Mouse (Mus musculus) forebrain, postnatal 0 days (tissue): ENCODE measurements around the gene Olfr1329. TPM values are rescaled to one million over a fixed set of nuclear protein-coding genes. Genes with fewer than 3 reads are reported as not detected.
"Not testable (repeated sequence)": the region's sequence is repeated elsewhere in the genome, so short reads cannot be mapped to it uniquely, and the experiment has no call there.

Experiments
- ATAC-seq: fragments of 200-750 bp; cut with Nextera tagmentation; 2 replicates; pipeline ENCODE4 v1.8.0; 2017; ENCODE audit warnings: mild to moderate bottlenecking, moderate library complexity
- DNase-seq: peaks from one replicate; pipeline ENCODE4 v3.0.0-alpha.2; 2015
- H3K27ac ChIP-seq: fragments of 300-500 bp; sonication (generic); 2 replicates; pipeline ENCODE4 v1.5.1; 2014; ENCODE audit warnings: low read depth, mild to moderate bottlenecking, antibody characterized with exemption, low read length, moderate library complexity, mixed read lengths
- H3K27me3 ChIP-seq: fragments of 300-500 bp; sonication (generic); 2 replicates; pipeline ENCODE4 v1.6.1; 2014; ENCODE audit warnings: mild to moderate bottlenecking, low read length, mixed read lengths; ENCODE audit not compliant: insufficient read depth
- H3K36me3 ChIP-seq: fragments of 300-500 bp; sonication (generic); 2 replicates; pipeline ENCODE4 v1.6.1; 2014; ENCODE audit warnings: mild to moderate bottlenecking, moderate library complexity; ENCODE audit not compliant: insufficient read depth
- H3K4me1 ChIP-seq: fragments of 300-500 bp; sonication (generic); 2 replicates; pipeline ENCODE4 v1.6.1; 2014; ENCODE audit warnings: antibody characterized with exemption; ENCODE audit not compliant: insufficient read depth
- H3K4me2 ChIP-seq: fragments of 300-500 bp; sonication (generic); 2 replicates; pipeline ENCODE4 v1.6.1; 2014; ENCODE audit warnings: low read depth, mild to moderate bottlenecking, moderate library complexity
- H3K4me3 ChIP-seq: fragments of 300-500 bp; sonication (generic); 2 replicates; pipeline ENCODE4 v1.5.1; 2014; ENCODE audit warnings: low read depth, low read length, mixed read lengths
- H3K9ac ChIP-seq: fragments of 300-500 bp; sonication (generic); 2 replicates; pipeline ENCODE4 v1.6.1; 2014; ENCODE audit warnings: mild to moderate bottlenecking
- H3K9me3 ChIP-seq: fragments of 300-500 bp; sonication (generic); 2 replicates; pipeline ENCODE4 v1.6.1; 2016; ENCODE audit warnings: low read length
- CTCF ChIP-seq: sonication (generic); IDR thresholded peaks from 2 replicates; pipeline ENCODE4 v1.5.1; 2016; ENCODE audit warnings: antibody characterized with exemption, control low read depth, low read depth
- WGBS: fragments of 180-500 bp; shearing (Covaris S2); extraction: QIAGEN DNeasy Blood & Tissue Kit; methylation state at CpG from one replicate; pipeline ENCODE4 v1.1.7; 2014; 5-methylcytosine and 5-hydroxymethylcytosine counted together
- polyA plus RNA-seq: library from polyadenylated mRNA; unstranded; fragments of >200 nt; fragmentation: Nextera tagmentation; extraction: Ambion mirVana; gene quantifications from 2 replicates; pipeline ENCODE4 v1.2.1, GENCODE M21; 2015
- total RNA-seq: library from RNA; depleted of rRNA; stranded (reverse); fragments of >200 nt; gene quantifications from 2 replicates; pipeline ENCODE4 v1.2.3, GENCODE M21; 2014; rRNA removed

The Olfr1329 gene
- total RNA-seq (not detected in 2 replicates), polyA plus RNA-seq (not detected in 2 replicates)

GRCm38 (mm10) chr4:118917365-118917764, at the start of gene Olfr1329:
TSS of gene Olfr1329 (minus strand) at chr4:118917465.
- not testable (repeated sequence) for H3K4me3 ChIP-seq, ATAC-seq, H3K4me1 ChIP-seq, H3K36me3 ChIP-seq, DNase-seq, H3K4me2 ChIP-seq, H3K9me3 ChIP-seq, H3K27ac ChIP-seq, H3K9ac ChIP-seq, H3K27me3 ChIP-seq
- 56% methylated on average over 2 of the region's 2 CpGs for WGBS

GRCm38 (mm10) chr4:118961141-118961628, 43.9 kb upstream of the Olfr1329 start, which contains the start of gene Lao1:
TSS of gene Lao1 (plus strand) at chr4:118961578.
- H3K4me3 ChIP-seq: no peak within 1 kb of the TSS
- no peaks in the 10 kb centered on the region for H3K27me3 ChIP-seq
- TF ChIP-seq CTCF: no peak
- ATAC-seq (peak; percentile 87), DNase-seq (peak; percentile 81)
- no peaks in the 10 kb centered on the region for H3K4me1 ChIP-seq
- WGBS: 61% methylated on average over 2 of the region's 2 CpGs
- no peaks in the 10 kb centered on the region for H3K9me3 ChIP-seq
- H3K4me2 ChIP-seq: no peak within 1 kb of the TSS
- no peak within 1 kb of the TSS for H3K9ac ChIP-seq
- H3K36me3 ChIP-seq: no peaks in the 10 kb centered on the region
- H3K27ac ChIP-seq: no peak within 1 kb of the TSS

GRCm38 (mm10) chr4:118958812-118959211, 41.5 kb upstream of the Olfr1329 start:
- no peaks in the 10 kb centered on the region for H3K9me3 ChIP-seq
- WGBS: 86% methylated on average over 7 of the region's 7 CpGs
- H3K4me1 ChIP-seq: no peaks in the 10 kb centered on the region
- no peak for DNase-seq
- no peak for TF ChIP-seq CTCF
- H3K4me3 ChIP-seq: no peak overlapping the region
- no peak overlapping the region for H3K27ac ChIP-seq
- no peak overlapping the region for H3K4me2 ChIP-seq
- H3K27me3 ChIP-seq: no peaks in the 10 kb centered on the region
- no peak overlapping the region for H3K9ac ChIP-seq
- ATAC-seq: no peak
- no peaks in the 10 kb centered on the region for H3K36me3 ChIP-seq

- H3K36me3 ChIP-seq: no peaks in the 10 kb centered on the region
- no peak for DNase-seq
- H3K27ac ChIP-seq: no peak within 1 kb of the TSS
- no peak for ATAC-seq
- no peak for TF ChIP-seq CTCF
- H3K4me2 ChIP-seq: no peak within 1 kb of the TSS
- H3K4me3 ChIP-seq: no peak within 1 kb of the TSS
- 77% methylated on average over 2 of the region's 2 CpGs for WGBS
- no peaks in the 10 kb centered on the region for H3K9me3 ChIP-seq
- no peaks in the 10 kb centered on the region for H3K27me3 ChIP-seq
- no peak within 1 kb of the TSS for H3K9ac ChIP-seq
- H3K4me1 ChIP-seq: no peaks in the 10 kb centered on the region
These were observed 21.2 kb upstream of the Olfr1329 start, which contains the start of gene Olfr1328 for GRCm38 (mm10) chr4:118938512-118938911. TSS of gene Olfr1328 (minus strand) at chr4:118938612.

GRCm38 (mm10) chr4:118931326-118931725, 14.1 kb upstream of the Olfr1329 start:
- not testable (repeated sequence) for H3K36me3 ChIP-seq, H3K9ac ChIP-seq, H3K4me2 ChIP-seq, H3K27me3 ChIP-seq, DNase-seq, ATAC-seq, H3K4me1 ChIP-seq, H3K27ac ChIP-seq, H3K9me3 ChIP-seq, H3K4me3 ChIP-seq
- WGBS: 70% methylated on average over 3 of the region's 3 CpGs

- no peaks in the 10 kb centered on the region for H3K27me3 ChIP-seq
- no peak overlapping the region for H3K4me2 ChIP-seq
- H3K36me3 ChIP-seq: no peaks in the 10 kb centered on the region
- DNase-seq: peak; percentile 50
- WGBS: 43% methylated on average over 2 of the region's 2 CpGs
- H3K4me1 ChIP-seq: no peaks in the 10 kb centered on the region
- H3K9ac ChIP-seq: no peak overlapping the region
- peak; percentile 23; the same call in 1 of the 2 replicates for ATAC-seq
- no peak for TF ChIP-seq CTCF
- no peaks in the 10 kb centered on the region for H3K9me3 ChIP-seq
- no peak overlapping the region for H3K4me3 ChIP-seq
- no peak overlapping the region for H3K27ac ChIP-seq
These were observed 15.3 kb downstream of the Olfr1329 start for GRCm38 (mm10) chr4:118901981-118902380.

GRCm38 (mm10) chr4:118888297-118888696, 29.0 kb downstream of the Olfr1329 start, which contains the start of gene Olfr1330:
TSS of gene Olfr1330 (plus strand) at chr4:118888597.
- Histone ChIP-seq H3K27me3 (no peaks in the 10 kb centered on the region), H3K4me2 (no peak within 1 kb of the TSS), H3K4me1 (no peaks in the 10 kb centered on the region), H3K4me3 (no peak within 1 kb of the TSS), H3K9me3 (no peaks in the 10 kb centered on the region), H3K36me3 (no peaks in the 10 kb centered on the region), H3K9ac (no peak within 1 kb of the TSS), H3K27ac (no peak within 1 kb of the TSS)
- TF ChIP-seq CTCF: no peak
- ATAC-seq (no peak), DNase-seq (no peak)
- WGBS: 85% methylated on average over 1 of the region's 1 CpGs
